Mouse (Mus musculus) embryonic facial prominence, embryonic 10.5 days (tissue): Measurements from ENCODE around the gene Sgtb. TPM values are rescaled to one million over a fixed set of nuclear protein-coding genes. Genes with fewer than 3 reads are reported as not detected.
A peak's percentile ranks its signal among the peaks of the same experiment; 100 is the strongest.

Experiments used
- DNase-seq: peaks from one replicate; pipeline ENCODE4 v3.0.0-alpha.2; 2017; ENCODE audit warnings: low spot score
- H3K27ac ChIP-seq: fragments of 300-500 bp; sonication (generic); replicated peaks from 2 replicates; pipeline ENCODE4 v1.5.1; 2016; ENCODE audit warnings: mild to moderate bottlenecking
- H3K27me3 ChIP-seq: fragments of 300-500 bp; sonication (generic); replicated peaks from 2 replicates; pipeline ENCODE4 v1.6.1; 2016; ENCODE audit warnings: low read depth, mild to moderate bottlenecking; ENCODE audit not compliant: poor library complexity, severe bottlenecking
- H3K36me3 ChIP-seq: fragments of 300-500 bp; sonication (generic); replicated peaks from 2 replicates; pipeline ENCODE4 v1.6.1; 2016; ENCODE audit warnings: mild to moderate bottlenecking, moderate library complexity
- H3K4me1 ChIP-seq: fragments of 300-500 bp; sonication (generic); 2 replicates; pipeline ENCODE4 v1.6.1; 2016
- H3K4me3 ChIP-seq: fragments of 300-500 bp; sonication (generic); 2 replicates; pipeline ENCODE4 v1.5.1; 2016; ENCODE audit warnings: mild to moderate bottlenecking, moderate library complexity
- H3K9me3 ChIP-seq: fragments of 300-500 bp; sonication (generic); 2 replicates; pipeline ENCODE4 v1.6.1; 2016; ENCODE audit warnings: mild to moderate bottlenecking
- WGBS: fragments of 180-500 bp; shearing (Covaris S2); methylation state at CpG from one replicate; pipeline ENCODE4 v1.1.7; 2016; 5-methylcytosine and 5-hydroxymethylcytosine counted together
- polyA plus RNA-seq: library from polyadenylated mRNA; unstranded; fragments of >200 nt; fragmentation: Nextera tagmentation; extraction: Ambion mirVana; gene quantifications from 2 replicates; pipeline ENCODE4 v1.2.1, GENCODE M21; 2016

Gene Sgtb
- polyA plus RNA-seq, 1 experiment from 2014 or later, result 8.1 TPM

DNA sequence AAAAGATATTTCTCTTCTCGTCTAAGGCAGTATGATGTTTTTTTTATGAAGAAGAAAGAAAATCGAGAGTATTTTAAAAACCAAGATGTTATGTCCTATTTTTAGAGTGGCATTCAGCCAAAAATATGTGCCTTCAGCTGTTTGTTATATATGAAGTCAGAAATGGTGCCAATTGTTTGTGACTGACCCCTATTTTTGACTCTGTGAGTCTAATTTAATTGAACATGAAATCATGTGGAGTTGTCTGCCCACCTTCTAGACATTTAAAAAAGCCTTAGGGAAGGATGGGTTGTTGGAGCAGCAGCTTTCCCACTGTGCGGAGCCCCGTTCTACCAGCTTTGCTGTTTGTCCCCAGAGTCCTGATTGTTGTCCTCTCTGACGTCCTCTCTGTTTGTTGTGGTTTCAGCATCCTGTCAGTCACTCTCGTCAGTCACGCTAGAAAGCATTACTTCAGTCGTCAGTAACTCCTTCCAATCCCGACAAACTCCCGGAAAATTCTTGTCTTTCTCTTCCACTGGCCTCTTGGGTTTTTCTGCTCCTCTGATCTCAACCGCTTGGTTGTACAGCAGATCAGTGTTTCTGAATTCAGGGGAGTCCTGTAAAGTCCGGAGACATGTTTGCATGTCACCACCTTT lies 2.8 kb downstream of the Sgtb start:
- Histone ChIP-seq H3K27ac (no peak overlapping the region), H3K27me3 (no peaks in the 10 kb centered on the region), H3K4me1 (peaks cover 22% of the 10 kb centered on the region), H3K4me3 (no peak overlapping the region), H3K9me3 (no peaks in the 10 kb centered on the region), H3K36me3 (peaks cover 7% of the 10 kb centered on the region; the same call in 1 of the 2 replicates)
- no peak for DNase-seq
- WGBS, result 36% methylated on average over 12 of the region's 12 CpGs

DNA sequence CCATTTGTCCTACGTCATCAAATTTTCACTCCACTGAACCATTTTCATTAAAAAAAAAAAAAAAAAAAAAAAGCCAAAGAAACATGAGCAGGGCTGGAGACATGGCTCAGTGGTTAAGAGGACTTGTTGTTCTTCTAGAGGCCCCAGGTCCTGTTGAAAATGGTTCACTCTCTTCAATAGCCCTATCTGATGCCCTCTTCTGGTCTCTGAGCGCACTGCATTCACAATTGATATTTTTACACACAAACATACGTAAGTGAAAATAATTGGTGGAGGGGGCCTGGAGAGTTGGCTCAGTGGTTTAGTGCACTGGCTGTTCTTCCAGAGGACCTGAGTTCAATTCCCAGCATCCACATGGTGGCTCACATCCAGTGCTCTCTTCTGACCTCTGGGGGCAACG lies 4.2 kb downstream of the Sgtb start:
- 94% methylated on average over 4 of the region's 4 CpGs for WGBS
- Histone ChIP-seq H3K4me1 (peaks cover 18% of the 10 kb centered on the region), H3K27ac (no peak overlapping the region), H3K27me3 (no peaks in the 10 kb centered on the region), H3K9me3 (no peaks in the 10 kb centered on the region), H3K36me3 (peaks cover 12% of the 10 kb centered on the region), H3K4me3 (no peak overlapping the region)
- DNase-seq, result no peak

DNA sequence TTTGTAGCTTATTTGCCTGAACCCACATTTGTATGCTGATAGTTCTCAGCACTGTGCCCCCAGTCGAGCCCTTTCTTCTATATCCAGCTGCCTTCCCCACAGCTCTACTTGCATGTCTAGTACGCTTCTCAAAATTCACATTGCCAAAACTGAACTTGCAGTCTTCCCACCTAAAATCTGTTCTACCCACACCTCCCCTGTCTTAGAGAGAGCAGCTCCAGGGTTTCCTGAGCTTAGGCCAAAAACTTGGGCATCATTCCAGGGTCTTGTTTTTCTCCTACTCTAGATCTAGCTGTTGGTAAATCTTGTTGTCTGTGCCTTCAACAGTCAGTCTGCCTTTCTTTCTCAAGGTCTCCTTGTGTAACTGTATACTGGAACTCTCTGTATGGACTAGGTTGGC lies 5.3 kb downstream of the Sgtb start:
- no peak overlapping the region for H3K27ac ChIP-seq
- peaks cover 19% of the 10 kb centered on the region for H3K36me3 ChIP-seq
- DNase-seq, result no peak
- H3K4me1 ChIP-seq, result peaks cover 13% of the 10 kb centered on the region
- no peaks in the 10 kb centered on the region for H3K27me3 ChIP-seq
- H3K9me3 ChIP-seq, result no peaks in the 10 kb centered on the region
- no peak overlapping the region for H3K4me3 ChIP-seq
- 90% methylated on average over 2 of the region's 2 CpGs for WGBS

DNA sequence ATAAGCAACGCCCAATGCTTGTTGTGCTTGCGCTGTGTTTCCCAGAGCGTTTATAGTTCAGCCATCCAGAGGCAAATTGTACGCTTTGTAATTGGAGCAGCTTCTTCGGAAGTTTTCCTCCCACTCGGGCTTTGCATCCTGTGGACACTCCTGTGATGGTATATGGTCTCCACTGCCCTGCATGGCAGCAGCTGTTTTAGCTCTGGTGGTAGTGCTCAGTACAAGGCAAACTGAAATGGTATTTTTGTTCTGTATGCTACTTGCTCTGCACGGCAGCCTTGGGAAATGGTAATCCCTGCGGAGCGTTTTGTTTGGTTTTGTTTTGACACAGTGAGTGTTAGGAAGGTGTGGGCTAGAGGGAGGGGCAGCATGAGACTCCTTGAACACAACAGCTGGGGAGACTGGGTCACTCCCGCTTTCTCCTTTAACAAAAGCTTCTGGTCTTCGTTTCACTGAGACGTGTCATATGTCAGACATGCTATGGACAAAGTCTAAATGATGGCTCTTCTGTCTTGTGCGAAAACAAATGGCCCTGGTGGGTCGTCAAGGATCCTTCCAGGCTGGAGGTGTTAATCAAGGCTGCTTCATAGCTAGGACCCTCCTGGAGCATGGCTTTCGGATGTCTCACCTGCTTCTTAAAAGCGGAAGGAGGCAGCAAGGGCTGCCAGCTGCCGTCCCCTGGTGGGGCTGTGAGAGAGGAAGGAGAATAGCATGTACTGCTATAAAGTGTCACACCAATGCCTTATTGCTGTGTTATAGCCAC lies 12.7 kb downstream of the Sgtb start:
- no peak for DNase-seq
- H3K9me3 ChIP-seq, result no peaks in the 10 kb centered on the region
- 74% methylated on average over 17 of the region's 17 CpGs for WGBS

DNA sequence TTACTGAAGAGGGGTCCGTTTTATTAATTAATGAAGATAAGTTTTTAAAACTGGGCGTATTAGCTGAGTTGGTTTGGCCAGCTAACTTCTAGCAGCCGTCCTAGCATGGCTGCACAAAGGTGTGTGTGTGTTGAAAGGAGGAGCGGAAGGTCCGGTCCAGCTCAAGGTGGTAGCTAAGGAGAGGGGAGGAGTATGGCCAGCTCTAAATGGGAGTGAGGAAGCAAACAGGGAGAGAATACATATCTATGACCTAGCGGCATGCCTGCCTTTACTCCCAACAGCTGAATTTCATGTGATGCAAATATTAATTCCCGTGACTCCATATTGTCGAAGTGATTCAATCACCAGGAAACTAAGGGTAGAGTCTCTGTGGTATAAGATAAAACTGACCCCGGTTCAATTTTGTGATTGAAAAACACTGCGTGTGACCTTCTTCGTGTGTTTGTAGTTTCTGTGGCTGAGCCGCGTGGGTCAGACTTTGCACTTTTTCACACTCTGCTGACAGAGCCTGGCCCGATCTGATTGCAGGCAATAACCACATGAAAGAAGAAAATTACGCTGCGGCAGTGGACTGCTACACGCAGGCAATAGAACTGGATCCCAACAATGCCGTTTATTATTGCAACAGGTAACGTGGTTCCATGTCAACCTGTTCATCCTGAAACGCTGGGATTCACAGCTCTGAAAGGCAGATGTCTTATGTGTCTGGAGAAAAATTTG lies 14.3 kb downstream of the Sgtb start:
- Histone ChIP-seq H3K36me3 (peaks cover 11% of the 10 kb centered on the region), H3K9me3 (no peaks in the 10 kb centered on the region), H3K27me3 (no peaks in the 10 kb centered on the region), H3K27ac (no peak overlapping the region), H3K4me1 (0 out of 2 replicates have a peak, but pooled peaks cover 3% of the 10 kb centered on the region), H3K4me3 (no peak overlapping the region)
- WGBS, result 93% methylated on average over 20 of the region's 20 CpGs
- DNase-seq, result no peak

More for the DNA sequence above, 12.7 kb downstream of the Sgtb start:
- Histone ChIP-seq H3K4me3 (no peak overlapping the region), H3K27me3 (no peaks in the 10 kb centered on the region), H3K36me3 (peaks cover 18% of the 10 kb centered on the region), H3K4me1 (0 out of 2 replicates have a peak, but pooled peaks cover 3% of the 10 kb centered on the region), H3K27ac (no peak overlapping the region)

DNA sequence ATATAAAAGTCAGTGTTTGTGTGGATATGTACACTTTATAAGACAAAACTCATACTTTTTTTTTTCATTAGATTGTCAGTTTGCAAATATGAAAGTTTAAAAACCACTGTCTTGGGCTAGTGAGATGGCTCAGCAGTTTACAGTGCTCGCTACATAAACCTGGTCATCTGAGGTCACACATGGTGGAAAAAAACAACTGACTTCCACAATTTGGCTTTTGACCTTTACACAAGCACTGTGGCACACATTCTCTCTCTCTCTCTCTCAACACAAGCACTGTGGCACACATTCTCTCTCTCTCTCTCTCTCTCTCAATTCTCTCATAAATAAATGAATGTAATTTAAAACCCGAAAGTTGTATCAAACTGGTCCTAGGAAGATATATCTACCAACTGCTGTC lies 23.0 kb downstream of the Sgtb start:
- H3K36me3 ChIP-seq, result peaks cover 15% of the 10 kb centered on the region
- no peaks in the 10 kb centered on the region for H3K27me3 ChIP-seq
- H3K9me3 ChIP-seq, result no peaks in the 10 kb centered on the region
- no peak overlapping the region for H3K27ac ChIP-seq
- H3K4me3 ChIP-seq, result no peak overlapping the region
- DNase-seq, result no peak
- H3K4me1 ChIP-seq, result no peaks in the 10 kb centered on the region
- 91% methylated on average over 2 of the region's 2 CpGs for WGBS

DNA sequence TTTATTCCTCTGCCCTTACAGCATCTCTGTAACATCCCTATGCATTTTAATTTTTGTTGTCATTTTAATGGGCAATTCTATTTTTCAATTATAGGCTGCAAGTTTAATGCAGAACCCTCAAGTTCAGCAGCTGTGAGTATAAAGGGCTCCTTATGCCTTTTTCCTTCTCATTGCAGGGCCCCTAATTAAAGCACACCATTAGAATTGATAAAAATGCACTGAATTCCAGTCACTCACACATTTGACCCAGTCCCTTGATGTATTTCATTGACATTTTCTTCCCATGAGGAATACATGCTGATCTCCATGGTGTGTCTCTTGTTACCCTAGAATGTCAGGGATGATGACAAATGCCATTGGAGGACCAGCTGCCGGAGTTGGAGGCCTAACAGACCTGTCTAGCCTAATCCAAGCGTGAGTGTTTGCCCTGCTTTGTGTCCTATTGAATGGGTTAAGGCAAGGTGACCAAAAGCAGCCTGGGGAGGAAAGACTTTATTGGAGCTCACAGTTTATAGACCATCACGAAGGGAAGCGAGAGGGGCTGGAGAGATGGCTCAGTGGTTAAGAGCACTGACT lies 25.1 kb downstream of the Sgtb start:
- WGBS, result 84% methylated on average over 4 of the region's 4 CpGs
- H3K27me3 ChIP-seq, result no peaks in the 10 kb centered on the region
- no peak overlapping the region for H3K27ac ChIP-seq
- H3K4me1 ChIP-seq, result no peaks in the 10 kb centered on the region
- no peak for DNase-seq
- H3K36me3 ChIP-seq, result peaks cover 18% of the 10 kb centered on the region
- no peaks in the 10 kb centered on the region for H3K9me3 ChIP-seq
- no peak overlapping the region for H3K4me3 ChIP-seq

DNA sequence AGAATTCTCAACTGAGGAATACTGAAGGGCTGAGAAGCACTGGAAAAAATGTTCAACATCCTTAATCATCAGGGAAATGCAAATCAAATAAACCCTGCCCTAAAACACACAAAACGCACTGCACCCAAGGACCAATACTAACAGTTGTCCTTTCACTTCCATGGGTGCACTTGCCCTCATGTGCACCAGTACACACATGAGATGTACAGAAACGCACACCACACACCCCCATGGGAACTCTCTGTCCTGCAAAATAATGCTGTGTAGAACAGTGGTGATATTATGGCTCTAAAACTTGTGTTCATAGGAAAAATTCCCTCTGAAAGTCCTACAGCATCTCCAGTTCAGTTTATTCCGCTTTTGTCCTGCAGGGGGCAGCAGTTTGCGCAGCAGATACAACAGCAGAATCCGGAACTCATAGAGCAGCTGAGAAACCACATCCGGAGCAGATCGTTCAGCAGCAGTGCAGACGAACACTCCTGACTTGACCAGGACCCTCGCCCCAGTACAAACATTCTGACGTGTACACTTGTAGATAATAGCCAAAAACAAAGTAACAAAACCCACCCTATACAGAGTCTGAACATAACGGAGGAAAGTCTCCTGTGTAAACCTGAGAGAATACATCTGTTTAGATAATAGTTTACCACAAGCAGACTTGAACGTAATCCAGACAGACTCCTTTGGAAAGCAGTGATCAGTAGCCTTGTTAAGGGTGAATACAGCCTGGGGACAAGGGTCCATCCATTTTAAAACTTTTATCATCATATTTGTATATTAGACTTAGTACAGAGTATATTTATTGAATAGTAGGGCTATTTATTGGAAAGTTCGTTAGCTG lies 30.0 kb downstream of the Sgtb start:
- WGBS, result 46% methylated on average over 13 of the region's 13 CpGs
- DNase-seq, result peak; percentile 78
- Histone ChIP-seq H3K27ac (no peak overlapping the region), H3K27me3 (no peaks in the 10 kb centered on the region), H3K36me3 (peaks cover 67% of the 10 kb centered on the region), H3K9me3 (no peaks in the 10 kb centered on the region), H3K4me1 (no peaks in the 10 kb centered on the region), H3K4me3 (no peak overlapping the region)

DNA sequence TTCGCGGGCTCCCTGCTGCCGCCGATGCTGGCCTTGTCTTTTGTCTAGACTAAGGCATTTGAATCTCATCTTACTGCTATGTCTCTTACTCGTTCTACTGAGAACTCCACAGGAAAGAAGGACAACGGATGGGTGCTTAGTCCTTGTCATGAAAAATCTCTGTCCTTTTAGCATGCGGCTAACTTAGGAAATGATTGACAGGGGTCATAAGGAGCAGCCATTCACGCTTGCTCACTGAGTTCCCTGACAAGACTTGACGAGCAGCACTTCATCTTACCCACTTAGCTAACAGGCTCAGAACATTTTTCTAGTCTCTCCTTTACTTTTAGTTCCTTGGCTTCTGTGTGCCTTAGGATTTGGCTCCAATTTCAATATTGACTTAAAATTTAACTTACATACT lies 35.3 kb downstream of the Sgtb start:
- Histone ChIP-seq H3K27me3 (no peaks in the 10 kb centered on the region), H3K27ac (no peak overlapping the region), H3K4me3 (no peak overlapping the region), H3K4me1 (no peaks in the 10 kb centered on the region), H3K9me3 (no peaks in the 10 kb centered on the region), H3K36me3 (peaks cover 99% of the 10 kb centered on the region)
- 84% methylated on average over 9 of the region's 9 CpGs for WGBS
- DNase-seq, result no peak

DNA sequence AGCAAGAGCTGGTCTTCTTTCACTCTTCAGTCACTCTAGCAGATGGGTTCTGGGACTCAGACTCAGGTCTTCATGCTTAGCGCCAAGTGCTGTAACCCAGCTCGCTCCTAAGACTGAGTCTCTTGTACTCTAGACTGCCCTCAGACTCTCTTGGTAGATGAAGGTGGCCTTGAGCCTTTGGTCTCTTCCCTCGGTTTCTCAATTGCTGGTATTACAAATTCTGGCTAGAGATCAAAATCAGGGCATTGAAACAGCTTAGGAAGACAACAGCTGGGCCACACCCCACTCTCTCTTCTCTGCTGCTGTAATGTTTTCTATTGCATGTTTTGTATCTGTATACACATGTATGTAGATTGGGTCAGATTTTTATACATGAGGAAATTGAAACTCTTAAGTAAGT lies 36.1 kb downstream of the Sgtb start:
- Histone ChIP-seq H3K36me3 (peaks cover 92% of the 10 kb centered on the region), H3K9me3 (no peaks in the 10 kb centered on the region), H3K27me3 (no peaks in the 10 kb centered on the region), H3K27ac (no peak overlapping the region), H3K4me3 (no peak overlapping the region), H3K4me1 (no peaks in the 10 kb centered on the region)
- no peak for DNase-seq
- WGBS, result 91% methylated on average over 3 of the region's 3 CpGs

DNA sequence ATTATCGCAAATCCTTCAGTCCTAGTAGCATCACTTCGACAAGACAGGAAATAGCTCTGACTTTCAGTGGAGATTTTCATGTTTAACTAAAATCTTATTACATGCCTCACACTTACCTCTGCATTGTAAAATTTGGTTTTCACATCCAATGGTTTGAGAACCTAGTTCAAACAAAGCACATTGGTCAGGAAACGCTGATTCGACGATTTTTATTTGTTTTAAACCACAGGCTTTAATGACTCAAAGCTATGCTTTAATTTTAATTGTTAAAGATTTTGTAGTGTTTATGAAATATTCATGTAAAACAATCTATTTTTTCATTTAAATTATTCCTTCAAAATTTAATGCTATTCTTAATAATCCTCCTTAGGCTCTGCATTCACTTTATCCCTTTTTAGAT lies 44.6 kb downstream of the Sgtb start:
- no peaks in the 10 kb centered on the region for H3K27me3 ChIP-seq
- WGBS, result 95% methylated on average over 5 of the region's 5 CpGs
- H3K4me3 ChIP-seq, result no peak overlapping the region
- no peak overlapping the region for H3K27ac ChIP-seq
- peaks cover 69% of the 10 kb centered on the region for H3K36me3 ChIP-seq
- no peaks in the 10 kb centered on the region for H3K4me1 ChIP-seq
- no peak for DNase-seq
- no peaks in the 10 kb centered on the region for H3K9me3 ChIP-seq

DNA sequence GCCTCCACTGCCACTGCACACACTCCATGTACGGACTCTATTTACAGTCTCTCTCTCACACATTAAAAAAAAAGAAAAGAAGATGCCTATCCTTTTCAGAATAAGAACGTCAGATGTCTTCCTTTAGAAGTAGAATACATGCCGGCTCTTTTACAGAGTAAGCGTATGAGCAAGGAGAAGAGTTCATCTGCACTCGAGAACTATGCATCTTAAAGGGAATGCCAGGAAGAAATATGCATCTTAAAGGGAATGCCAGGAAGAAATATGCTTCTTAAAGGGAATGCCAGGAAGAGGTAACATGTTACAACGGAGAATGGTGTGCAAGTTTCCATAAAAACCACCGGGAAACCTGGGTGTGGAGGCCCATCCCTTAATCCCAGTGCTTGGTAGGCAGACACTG lies 45.6 kb downstream of the Sgtb start:
- no peaks in the 10 kb centered on the region for H3K27me3 ChIP-seq
- no peak overlapping the region for H3K27ac ChIP-seq
- H3K4me1 ChIP-seq, result no peaks in the 10 kb centered on the region
- no peak overlapping the region for H3K4me3 ChIP-seq
- DNase-seq, result no peak
- WGBS, result 93% methylated on average over 7 of the region's 7 CpGs
- no peaks in the 10 kb centered on the region for H3K9me3 ChIP-seq
- peaks cover 71% of the 10 kb centered on the region for H3K36me3 ChIP-seq
